Mouse (Mus musculus) mouse embryonic stem cell (cell line): ENCODE measurements around the gene Flt1.

ENCODE experiments used
- in situ Hi-C, 2 experiments: fragments of 300-500 bp; cut with MboI; formaldehyde crosslinking; loops; 1 replicate in 1 of 2; 3 replicates in 1 of 2; pipeline ENCODE4 v1.14.3; 2019 to 2020; ENCODE audit warnings: low sequenced_read_pairs in 2 of 2, low pct_unique_long_range_greater_than_20kb in 1 of 2, mixed read lengths in 1 of 2; ENCODE audit not compliant: unreplicated experiment in 1 of 2

Flt1 gene

DNA sequence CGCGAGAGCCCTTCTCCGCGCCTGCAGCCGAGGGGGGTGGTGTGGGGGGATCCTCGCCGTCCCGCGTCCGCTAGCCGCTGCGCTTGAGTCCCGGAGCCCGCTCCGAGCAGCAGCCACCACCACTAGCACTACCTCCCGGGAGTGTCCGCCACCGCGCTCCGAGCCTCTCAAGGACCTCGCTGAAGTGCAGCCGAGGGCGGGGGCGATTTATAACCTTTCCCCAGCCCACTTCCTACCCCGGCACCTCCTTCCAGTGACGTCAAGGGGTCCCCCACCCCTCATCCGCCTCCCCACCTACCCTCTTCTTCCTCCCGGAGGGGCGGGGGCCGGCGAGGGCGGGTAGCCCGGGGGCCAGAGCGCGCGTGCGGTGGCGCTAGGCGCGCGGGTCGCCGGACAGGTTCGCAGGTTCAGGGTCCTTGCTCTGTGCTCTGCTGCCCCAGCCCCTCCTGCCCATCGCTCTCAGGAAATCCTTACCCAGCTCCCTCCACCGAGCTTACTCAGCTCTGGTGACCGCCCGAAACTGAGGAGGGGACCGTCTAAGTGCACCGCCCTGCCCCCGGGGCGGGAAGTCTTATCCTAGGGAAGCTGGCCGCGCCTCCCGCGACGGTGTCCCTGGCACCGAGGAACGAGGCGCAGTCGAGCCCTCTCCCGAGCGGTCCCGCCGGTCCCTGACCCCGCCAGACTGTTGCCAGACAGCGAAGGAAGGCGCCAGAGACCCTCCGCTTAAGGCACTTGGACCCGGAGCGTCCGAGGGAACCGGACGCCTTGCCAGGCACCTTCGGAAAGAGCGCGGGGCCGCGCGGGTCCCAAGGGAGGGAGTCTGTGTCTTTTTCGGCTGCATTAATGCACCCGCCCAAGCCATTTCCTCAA lies at the start of gene Flt1:
Gene Flt1, minus strand, starts transcription at position 181 of the 870 bp plus-strand sequence.
- in situ Hi-C loops = no loop called here

DNA sequence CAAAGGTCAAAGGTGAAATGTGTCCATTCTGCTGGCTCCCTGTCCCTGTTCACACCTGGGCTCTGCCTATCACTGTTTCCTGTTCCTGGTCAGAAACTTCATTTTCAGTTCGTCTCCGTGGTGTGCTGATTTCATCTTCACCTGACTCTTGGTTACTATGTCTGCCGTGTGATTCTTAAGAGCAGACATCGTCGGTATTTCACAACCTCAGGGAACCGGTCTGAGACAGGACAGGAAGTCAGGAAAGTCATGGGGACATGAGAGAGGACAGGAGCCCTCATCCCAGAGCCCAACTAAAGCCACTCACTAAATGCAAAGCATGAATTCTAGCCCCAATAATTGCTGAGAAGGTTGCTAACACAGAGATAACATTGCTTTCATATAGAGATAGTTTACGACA lies 49.4 kb upstream of the Flt1 start:
- in situ Hi-C loops = no loop called here

DNA sequence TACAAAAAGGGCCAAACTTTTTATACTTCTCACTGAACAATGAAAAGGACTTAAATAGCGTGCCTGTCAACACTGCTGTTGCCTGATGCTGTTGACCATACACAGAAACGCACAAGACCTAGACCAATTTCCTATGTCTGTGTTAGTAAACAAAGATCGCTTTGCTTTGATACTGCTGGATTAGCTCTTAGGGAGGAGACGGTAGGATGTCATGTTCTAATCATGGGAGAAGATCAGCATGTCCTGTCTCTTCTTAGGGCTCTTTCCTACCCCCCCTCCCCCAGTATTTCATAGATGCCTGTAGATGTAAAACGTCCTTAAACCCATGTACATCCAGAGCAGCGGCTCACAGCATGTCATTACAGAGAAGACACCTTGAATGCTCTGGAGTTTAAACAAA lies 44.1 kb upstream of the Flt1 start:
- in situ Hi-C loops = no loop called here

- in situ Hi-C loops = no loop called here
Measured at GRCm38 (mm10) chr5:147764061-147764460, 38.2 kb upstream of the Flt1 start.

- in situ Hi-C loops = no loop called here
Measured at GRCm38 (mm10) chr5:147761984-147762383, 36.2 kb upstream of the Flt1 start.

DNA sequence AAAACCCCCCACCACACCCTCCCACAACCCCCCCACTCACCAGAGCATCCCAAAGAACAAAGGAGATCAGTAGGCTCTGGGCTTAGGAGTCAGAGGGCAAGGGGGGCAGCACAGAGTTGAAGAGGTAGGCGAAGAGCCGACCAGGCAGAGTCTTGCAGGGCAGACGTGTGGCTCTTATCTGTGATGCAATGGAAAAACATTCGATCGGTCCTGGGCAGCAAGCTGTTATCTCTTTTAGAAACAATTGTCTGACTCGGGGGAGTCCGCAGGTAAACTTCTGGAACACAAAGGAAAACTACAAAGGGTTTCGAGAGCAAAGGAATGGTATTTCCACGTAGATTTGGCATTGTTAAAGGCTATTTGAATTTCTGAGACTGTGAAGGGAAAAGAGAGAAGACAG lies 35.5 kb upstream of the Flt1 start:
- in situ Hi-C loops = no loop called here

DNA sequence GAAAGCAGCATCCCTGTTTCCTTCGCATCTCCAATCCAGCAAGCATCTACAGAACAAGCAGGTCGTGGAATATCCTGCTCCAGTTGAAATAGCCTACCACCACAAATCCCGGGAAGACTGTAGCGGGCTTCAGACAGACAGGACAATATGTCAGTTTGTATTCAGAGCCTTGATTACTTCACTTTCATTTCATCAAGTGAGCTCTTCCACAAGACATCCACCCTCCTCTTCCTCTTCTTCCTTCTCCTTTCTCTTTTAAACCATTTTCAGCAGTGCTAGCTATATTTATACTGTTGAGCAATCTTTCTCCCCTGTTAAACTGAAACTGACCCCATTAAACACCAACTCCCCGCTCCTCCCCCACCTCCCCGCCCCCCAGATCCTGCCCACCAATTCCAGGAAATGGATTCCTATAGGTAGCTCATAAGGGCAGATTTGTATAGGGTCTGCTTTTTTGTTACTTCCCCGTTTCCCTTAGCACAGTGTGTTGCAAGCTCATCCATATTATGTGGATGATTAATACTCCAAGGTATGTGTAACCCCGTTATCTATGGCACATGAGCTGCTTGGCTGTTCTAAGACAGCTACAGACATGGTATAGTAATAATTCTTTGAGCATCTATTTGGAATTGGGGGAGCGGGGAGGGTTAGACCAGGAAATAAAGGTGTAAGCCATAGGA lies 33.0 kb upstream of the Flt1 start:
- in situ Hi-C loops = no loop called here

GRCm38 (mm10) chr5:147757832-147758587 lies 32.2 kb upstream of the Flt1 start:
- in situ Hi-C loops = no loop called here

DNA sequence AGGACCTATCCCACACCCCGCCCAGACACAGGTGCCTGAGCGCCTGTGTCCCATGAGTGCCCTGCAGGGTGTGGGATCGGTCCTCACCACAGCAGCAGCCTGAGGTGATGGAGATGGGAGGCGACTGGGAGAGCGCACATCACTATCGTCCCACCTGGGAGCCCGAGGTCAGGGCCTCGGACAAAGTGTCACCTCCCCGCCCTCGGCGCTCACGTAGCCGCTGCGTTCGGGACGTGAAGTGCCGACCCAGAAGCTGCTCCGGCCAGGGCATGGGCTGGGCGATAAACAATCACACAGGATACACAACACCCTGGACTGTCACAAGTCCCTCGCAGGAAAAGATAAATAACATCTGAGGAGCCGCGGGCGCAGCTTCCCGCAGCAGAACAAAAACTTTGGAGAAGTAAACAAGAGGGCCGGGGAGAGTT lies 27.1 kb upstream of the Flt1 start:
- in situ Hi-C loops = no loop called here

DNA sequence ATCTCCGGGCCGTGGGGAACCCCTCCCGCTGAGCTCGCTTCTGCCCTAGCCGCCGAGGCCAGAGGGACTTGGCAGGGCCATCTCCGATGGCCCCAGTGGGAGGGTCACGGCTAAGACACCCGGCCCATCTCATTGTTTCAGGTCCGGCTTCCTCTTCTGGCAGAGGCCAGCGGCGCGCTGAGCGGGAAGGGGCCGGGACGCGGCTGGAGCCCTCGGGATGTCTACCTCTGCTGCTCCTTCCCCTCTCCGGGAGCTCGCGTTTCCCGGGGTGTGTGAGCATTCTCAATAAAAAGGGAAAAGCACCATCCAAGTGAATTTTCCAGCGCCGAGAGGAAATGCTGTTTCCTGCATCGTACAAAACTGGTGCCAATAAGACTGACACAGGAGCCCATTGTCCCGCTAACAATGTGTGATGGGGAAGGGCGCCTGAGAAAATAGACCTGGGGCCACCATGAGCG lies 25.9 kb upstream of the Flt1 start:
- in situ Hi-C loops = no loop called here

DNA sequence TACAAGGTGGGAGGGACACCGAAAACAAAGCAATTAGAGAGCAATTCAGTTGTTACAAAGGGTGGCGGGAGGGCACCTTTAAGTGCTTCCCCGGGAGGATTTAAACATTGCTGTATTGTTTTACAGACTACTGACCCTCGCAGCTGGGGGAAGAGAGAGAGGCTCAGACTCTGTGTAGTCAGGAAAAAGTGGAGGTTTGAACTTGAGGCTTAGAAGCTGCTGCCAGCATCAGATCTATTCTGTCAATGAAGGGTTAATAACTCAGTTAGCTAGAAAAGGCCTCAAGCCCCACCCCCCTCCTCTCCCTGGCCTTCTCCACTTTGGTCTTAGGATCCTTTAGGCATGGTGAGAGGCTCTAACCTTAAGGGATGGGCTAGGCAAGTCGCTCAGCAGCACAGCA lies 24.2 kb upstream of the Flt1 start:
- in situ Hi-C loops = no loop called here

DNA sequence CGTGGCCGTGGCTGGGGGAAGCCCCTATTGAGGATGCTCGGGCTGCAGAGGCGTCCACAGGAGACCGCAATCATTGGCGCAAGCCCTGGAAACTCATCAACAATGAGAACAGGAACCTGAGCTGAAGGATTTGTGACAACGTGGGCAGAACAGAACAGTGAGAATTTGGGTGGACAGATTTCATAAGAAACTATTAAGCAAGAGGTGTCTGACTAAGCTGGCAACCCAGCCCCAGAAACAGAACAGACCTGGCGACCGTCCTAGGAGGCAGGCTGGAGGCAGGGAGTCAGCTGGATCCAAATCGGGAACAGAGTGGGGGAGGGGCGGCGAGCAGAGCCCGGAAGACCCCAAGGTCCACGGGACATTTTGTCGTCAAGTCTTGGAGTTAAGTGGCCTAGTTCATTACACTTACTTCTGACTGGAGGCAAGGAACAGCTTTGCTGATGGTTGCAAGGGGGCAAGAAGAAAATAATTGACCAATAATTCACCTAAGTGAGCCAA lies 22.3 kb upstream of the Flt1 start:
- in situ Hi-C loops = no loop called here

DNA sequence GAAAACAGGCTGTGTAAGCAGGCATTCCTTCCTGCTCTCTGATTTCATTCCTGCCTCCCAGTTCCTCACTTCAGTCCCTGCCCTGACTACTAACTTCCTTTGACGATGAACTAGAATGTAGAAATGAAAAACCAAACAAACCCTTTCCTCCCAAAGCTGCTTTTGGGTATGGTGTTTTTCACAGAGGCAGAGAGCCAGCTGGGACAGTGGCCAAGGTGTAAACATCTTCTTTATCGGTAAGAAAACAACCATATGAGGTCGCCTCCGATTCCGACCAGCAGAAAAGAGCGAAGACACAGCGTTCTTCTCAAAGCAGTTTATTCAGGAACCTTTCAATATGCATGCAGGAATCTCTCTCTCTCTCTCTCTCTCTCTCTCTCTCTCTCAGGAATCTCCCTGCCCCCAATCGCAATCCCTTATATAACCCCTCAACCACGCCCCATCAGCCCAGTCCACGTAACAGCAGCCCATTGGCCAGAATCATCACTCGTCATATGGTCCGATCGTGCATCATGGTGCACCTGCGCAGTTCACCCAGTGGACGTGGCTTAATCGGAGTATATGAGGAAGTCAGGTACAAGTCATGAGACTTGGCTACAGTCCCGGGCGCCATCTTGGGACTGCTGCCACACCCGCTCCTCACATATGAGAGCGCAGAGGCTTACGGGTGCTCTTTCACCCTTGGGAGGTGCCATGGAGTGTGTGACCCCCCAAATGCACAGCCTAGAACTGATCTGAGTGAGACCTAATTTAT lies 19.3 kb upstream of the Flt1 start:
- in situ Hi-C loops = no loop called here

GRCm38 (mm10) chr5:147742468-147743111 lies 16.8 kb upstream of the Flt1 start:
- in situ Hi-C loops = no loop called here

GRCm38 (mm10) chr5:147736766-147737280 lies 11.0 kb upstream of the Flt1 start:
- in situ Hi-C loops = no loop called here

GRCm38 (mm10) chr5:147733682-147734081 lies 7.9 kb upstream of the Flt1 start:
- in situ Hi-C loops = no loop called here

DNA sequence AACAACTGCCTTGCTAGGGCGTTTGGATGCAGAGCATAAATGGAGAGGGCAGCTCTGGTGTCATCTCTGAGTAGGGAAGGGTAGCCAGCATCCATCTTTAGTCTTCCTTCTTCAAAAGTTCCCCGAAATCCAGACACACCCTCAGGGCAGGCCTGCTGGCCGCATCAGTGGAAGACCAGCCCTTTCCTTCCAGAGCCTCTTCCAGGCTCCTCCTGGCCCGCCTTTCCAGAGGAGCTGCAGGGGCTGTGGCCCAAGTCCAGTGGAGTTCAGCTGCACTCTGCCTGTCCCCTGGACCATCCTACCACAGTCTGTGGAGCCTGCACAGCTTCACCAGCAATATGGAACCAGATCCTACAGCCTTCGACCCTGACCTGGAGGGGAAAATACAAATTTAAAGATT lies 7.1 kb upstream of the Flt1 start:
- in situ Hi-C loops = no loop called here

DNA sequence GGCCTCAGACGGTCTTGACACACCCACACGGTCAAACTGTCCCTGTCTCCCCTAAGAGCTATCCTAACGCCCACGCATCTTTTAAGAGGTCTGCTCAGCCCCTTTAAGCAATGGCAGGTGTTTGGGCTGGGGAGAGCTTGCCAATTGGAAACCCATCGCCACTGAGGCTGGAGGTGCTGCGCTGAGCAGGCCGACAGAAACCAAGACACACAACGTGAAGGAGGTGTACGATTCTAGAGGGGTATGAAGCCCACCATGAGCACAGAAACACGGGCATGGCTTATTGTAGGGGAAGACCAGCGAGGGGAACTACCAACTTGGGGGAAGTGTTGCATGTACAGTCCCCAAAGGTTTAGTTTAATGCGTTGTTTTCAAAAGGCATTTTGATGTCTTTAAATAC lies 1.7 kb upstream of the Flt1 start:
- in situ Hi-C loops = no loop called here
